Mouse (Mus musculus): ENCODE measurements at regions not wholly inside any gene's neighbourhood (a gene's known extent, or its start where the extent isn't known, plus 50 kb on each side); places are given as distances from the start of the nearest gene placed in this dataset.

- no peak overlapping the region for H3K4me3 ChIP-seq (ENCODE audit: low read depth, low read length)
- H3K27me3 ChIP-seq (ENCODE audit: control insufficient read depth, insufficient read depth, low read length, poor library complexity, severe bottlenecking), result no peaks in the 10 kb centered on the region
- no peaks in the 10 kb centered on the region for H3K9me3 ChIP-seq (replicated peaks; ENCODE audit: control insufficient read depth, insufficient read depth, low read length, poor library complexity, severe bottlenecking)
- peaks cover 11% of the 10 kb centered on the region for H3K36me3 ChIP-seq (ENCODE audit: control insufficient read depth, insufficient read depth, low read length, poor library complexity, severe bottlenecking)
- H3K9ac ChIP-seq (ENCODE audit: low read depth, poor library complexity, severe bottlenecking), result no peak overlapping the region
- no peaks in the 10 kb centered on the region for H3K4me1 ChIP-seq (ENCODE audit: control insufficient read depth, insufficient read depth, low read length)
- H3K27ac ChIP-seq (ENCODE audit: insufficient read depth, low read length), result no peak overlapping the region
- TF ChIP-seq POLR2A (IDR thresholded peaks at IDR 0.05; ENCODE audit: insufficient read depth, low read length) (no peak), CTCF (IDR thresholded peaks at IDR 0.05; ENCODE audit: low read depth, low read length) (no peak), EP300 (IDR thresholded peaks at IDR 0.05; ENCODE audit: insufficient read depth, low read depth, low read length) (no peak)
Measured at GRCm38 (mm10) chr15:62222731-62223130, 1299.9 kb upstream of the A1bg start.

- Histone ChIP-seq H3K27me3 (ENCODE audit: control insufficient read depth, insufficient read depth, low read length, poor library complexity, severe bottlenecking) (no peaks in the 10 kb centered on the region), H3K9me3 (replicated peaks; ENCODE audit: control insufficient read depth, insufficient read depth, low read length, poor library complexity, severe bottlenecking) (no peaks in the 10 kb centered on the region), H3K9ac (ENCODE audit: low read depth, poor library complexity, severe bottlenecking) (no peak overlapping the region), H3K4me3 (ENCODE audit: low read depth, low read length) (no peak overlapping the region), H3K36me3 (ENCODE audit: control insufficient read depth, insufficient read depth, low read length, poor library complexity, severe bottlenecking) (peaks cover 11% of the 10 kb centered on the region), H3K4me1 (ENCODE audit: control insufficient read depth, insufficient read depth, low read length) (no peaks in the 10 kb centered on the region), H3K27ac (ENCODE audit: insufficient read depth, low read length) (no peak overlapping the region)
- TF ChIP-seq POLR2A (IDR thresholded peaks at IDR 0.05; ENCODE audit: insufficient read depth, low read length) (no peak), EP300 (IDR thresholded peaks at IDR 0.05; ENCODE audit: insufficient read depth, low read depth, low read length) (no peak), CTCF (IDR thresholded peaks at IDR 0.05; ENCODE audit: low read depth, low read length) (no peak)
Measured at GRCm38 (mm10) chr15:62222201-62222600, 1299.4 kb upstream of the A1bg start.

- H3K36me3 ChIP-seq (ENCODE audit: control insufficient read depth, insufficient read depth, low read length, poor library complexity, severe bottlenecking), result peaks cover 11% of the 10 kb centered on the region
- H3K27me3 ChIP-seq (ENCODE audit: control insufficient read depth, insufficient read depth, low read length, poor library complexity, severe bottlenecking), result no peaks in the 10 kb centered on the region
- H3K9ac ChIP-seq (ENCODE audit: low read depth, poor library complexity, severe bottlenecking), result no peak overlapping the region
- H3K9me3 ChIP-seq (replicated peaks; ENCODE audit: control insufficient read depth, insufficient read depth, low read length, poor library complexity, severe bottlenecking), result no peaks in the 10 kb centered on the region
- H3K4me3 ChIP-seq (ENCODE audit: low read depth, low read length), result no peak overlapping the region
- H3K4me1 ChIP-seq (ENCODE audit: control insufficient read depth, insufficient read depth, low read length), result no peaks in the 10 kb centered on the region
- no peak overlapping the region for H3K27ac ChIP-seq (ENCODE audit: insufficient read depth, low read length)
- TF ChIP-seq EP300 (IDR thresholded peaks at IDR 0.05; ENCODE audit: insufficient read depth, low read depth, low read length) (no peak), POLR2A (IDR thresholded peaks at IDR 0.05; ENCODE audit: insufficient read depth, low read length) (no peak), CTCF (IDR thresholded peaks at IDR 0.05; ENCODE audit: low read depth, low read length) (no peak)
Measured at GRCm38 (mm10) chr15:62221024-62221819, 1298.4 kb upstream of the A1bg start.

- H3K27ac ChIP-seq (ENCODE audit: insufficient read depth, low read length), result no peak overlapping the region
- H3K4me1 ChIP-seq (ENCODE audit: control insufficient read depth, insufficient read depth, low read length), result no peaks in the 10 kb centered on the region
- H3K9ac ChIP-seq (ENCODE audit: low read depth, poor library complexity, severe bottlenecking), result no peak overlapping the region
- no peaks in the 10 kb centered on the region for H3K27me3 ChIP-seq (ENCODE audit: control insufficient read depth, insufficient read depth, low read length, poor library complexity, severe bottlenecking)
- H3K36me3 ChIP-seq (ENCODE audit: control insufficient read depth, insufficient read depth, low read length, poor library complexity, severe bottlenecking), result peaks cover 11% of the 10 kb centered on the region
- TF ChIP-seq EP300 (IDR thresholded peaks at IDR 0.05; ENCODE audit: insufficient read depth, low read depth, low read length) (no peak), POLR2A (IDR thresholded peaks at IDR 0.05; ENCODE audit: insufficient read depth, low read length) (no peak), CTCF (IDR thresholded peaks at IDR 0.05; ENCODE audit: low read depth, low read length) (no peak)
- H3K9me3 ChIP-seq (replicated peaks; ENCODE audit: control insufficient read depth, insufficient read depth, low read length, poor library complexity, severe bottlenecking), result no peaks in the 10 kb centered on the region
- H3K4me3 ChIP-seq (ENCODE audit: low read depth, low read length), result no peak overlapping the region
Measured at GRCm38 (mm10) chr15:62220620-62221019, 1297.8 kb upstream of the A1bg start.

GRCm38 (mm10) chr15:62219934-62220540 lies 1297.2 kb upstream of the A1bg start:
- Histone ChIP-seq H3K4me3 (ENCODE audit: low read depth, low read length) (no peak overlapping the region), H3K27ac (ENCODE audit: insufficient read depth, low read length) (no peak overlapping the region), H3K4me1 (ENCODE audit: control insufficient read depth, insufficient read depth, low read length) (no peaks in the 10 kb centered on the region), H3K9me3 (replicated peaks; ENCODE audit: control insufficient read depth, insufficient read depth, low read length, poor library complexity, severe bottlenecking) (no peaks in the 10 kb centered on the region), H3K27me3 (ENCODE audit: control insufficient read depth, insufficient read depth, low read length, poor library complexity, severe bottlenecking) (no peaks in the 10 kb centered on the region), H3K36me3 (ENCODE audit: control insufficient read depth, insufficient read depth, low read length, poor library complexity, severe bottlenecking) (peaks cover 14% of the 10 kb centered on the region), H3K9ac (ENCODE audit: low read depth, poor library complexity, severe bottlenecking) (no peak overlapping the region)
- TF ChIP-seq POLR2A (IDR thresholded peaks at IDR 0.05; ENCODE audit: insufficient read depth, low read length) (no peak), CTCF (IDR thresholded peaks at IDR 0.05; ENCODE audit: low read depth, low read length) (no peak), EP300 (IDR thresholded peaks at IDR 0.05; ENCODE audit: insufficient read depth, low read depth, low read length) (no peak)
